Mouse (Mus musculus) retina, embryonic 14.5 days (tissue): ENCODE results near the gene Zfp770.
"Not testable (repeated sequence)": the region's sequence is repeated elsewhere in the genome, so short reads cannot be mapped to it uniquely, and the experiment has no call there.

Source experiments
- DNase-seq: peaks from one replicate; pipeline ENCODE4 v3.0.0-alpha.2; 2015; ENCODE audit warnings: low spot score

The Zfp770 gene

GRCm38 (mm10) chr2:114200932-114201559 lies at the start of gene Zfp770:
Zfp770 (minus strand) TSS chr2:114201469.
- DNase-seq: peak; percentile 90

GRCm38 (mm10) chr2:114249440-114249839 lies 48.2 kb upstream of the Zfp770 start:
- DNase-seq: no peak

GRCm38 (mm10) chr2:114237639-114238038 lies 36.4 kb upstream of the Zfp770 start:
- DNase-seq: no peak

GRCm38 (mm10) chr2:114236566-114236965 lies 35.3 kb upstream of the Zfp770 start:
- peak; percentile 11 for DNase-seq

- DNase-seq: no peak
Observed at GRCm38 (mm10) chr2:114235584-114235983, 34.3 kb upstream of the Zfp770 start.

- no peak for DNase-seq
Observed at GRCm38 (mm10) chr2:114231248-114231647, 30.0 kb upstream of the Zfp770 start.

GRCm38 (mm10) chr2:114228672-114229071 lies 27.4 kb upstream of the Zfp770 start:
- DNase-seq: no peak

GRCm38 (mm10) chr2:114205036-114205435 lies 3.8 kb upstream of the Zfp770 start:
- no peak for DNase-seq

- DNase-seq: no peak
Observed at GRCm38 (mm10) chr2:114201574-114201973, 305 bp upstream of the Zfp770 start.

GRCm38 (mm10) chr2:114196421-114196820 lies 4.8 kb downstream of the Zfp770 start:
- DNase-seq: no peak

- DNase-seq: not testable (repeated sequence)
Observed at GRCm38 (mm10) chr2:114186924-114187323, 14.3 kb downstream of the Zfp770 start, which contains the start of gene Aqr. Aqr (minus strand) TSS chr2:114187024.

GRCm38 (mm10) chr2:114177802-114178733 lies 23.2 kb downstream of the Zfp770 start:
- DNase-seq: no peak

- peak; percentile 89 for DNase-seq
Observed at GRCm38 (mm10) chr2:114174651-114175484, 26.4 kb downstream of the Zfp770 start.

GRCm38 (mm10) chr2:114173248-114173647 lies 28.0 kb downstream of the Zfp770 start:
- DNase-seq: no peak

GRCm38 (mm10) chr2:114167837-114168236 lies 33.4 kb downstream of the Zfp770 start:
- DNase-seq: no peak

GRCm38 (mm10) chr2:114161978-114162377 lies 39.3 kb downstream of the Zfp770 start:
- DNase-seq: no peak

- no peak for DNase-seq
Observed at GRCm38 (mm10) chr2:114157345-114157744, 43.9 kb downstream of the Zfp770 start.

GRCm38 (mm10) chr2:114156639-114157038 lies 44.6 kb downstream of the Zfp770 start:
- DNase-seq: no peak

- DNase-seq: no peak
Observed at GRCm38 (mm10) chr2:114153247-114153646, 48.0 kb downstream of the Zfp770 start.

- no peak for DNase-seq
Observed at GRCm38 (mm10) chr2:114146864-114147458, 54.3 kb downstream of the Zfp770 start.

- peak; percentile 76 for DNase-seq
Observed at GRCm38 (mm10) chr2:114145315-114145801, 55.9 kb downstream of the Zfp770 start.

- DNase-seq: no peak
Observed at GRCm38 (mm10) chr2:114144915-114145314, 56.4 kb downstream of the Zfp770 start.
